Mouse (Mus musculus) spleen, postnatal 4 days (tissue): ENCODE data around the gene Atp10b.

Experiments
- DNase-seq, 2 experiments: peaks; one replicate each; pipeline ENCODE4 v3.0.0; 2022; ENCODE audit warnings: low spot score in 2 of 2

The Atp10b gene

GRCm38 (mm10) chr11:43199358-43199757 lies 49.7 kb downstream of the Atp10b start:
- no peak for DNase-seq

GRCm38 (mm10) chr11:43200089-43200488 lies 50.4 kb downstream of the Atp10b start:
- DNase-seq = no peak

GRCm38 (mm10) chr11:43203580-43203979 lies 53.9 kb downstream of the Atp10b start:
- DNase-seq = no peak

DNA sequence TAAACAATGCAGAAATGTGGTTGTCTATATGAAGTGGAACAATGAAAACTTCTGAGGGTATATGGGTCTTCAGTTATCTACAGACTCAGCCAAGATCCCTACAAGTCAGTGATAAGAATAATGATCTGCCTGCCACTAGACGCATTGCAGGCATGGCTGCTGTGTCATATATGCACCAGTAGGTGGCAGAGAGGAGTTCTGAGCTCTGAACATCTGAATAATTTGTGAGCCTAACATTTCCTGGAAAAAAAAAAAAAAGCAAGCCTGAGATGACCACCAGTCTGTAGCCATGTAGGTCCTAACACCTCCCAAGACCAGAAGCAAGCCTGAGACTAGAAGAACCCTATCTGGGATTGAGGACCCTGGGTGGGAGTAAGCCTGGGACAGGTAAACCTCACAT lies 63.5 kb downstream of the Atp10b start:
- no peak for DNase-seq

GRCm38 (mm10) chr11:43213740-43214139 lies 64.1 kb downstream of the Atp10b start:
- DNase-seq = no peak

- DNase-seq = no peak
Observed at GRCm38 (mm10) chr11:43217021-43217420, 67.3 kb downstream of the Atp10b start.

- no peak for DNase-seq
Observed at GRCm38 (mm10) chr11:43230231-43230630, 80.6 kb downstream of the Atp10b start.

GRCm38 (mm10) chr11:43232073-43232472 lies 82.4 kb downstream of the Atp10b start:
- DNase-seq = no peak

GRCm38 (mm10) chr11:43236360-43237039 lies 86.8 kb downstream of the Atp10b start:
- DNase-seq = no peak

DNA sequence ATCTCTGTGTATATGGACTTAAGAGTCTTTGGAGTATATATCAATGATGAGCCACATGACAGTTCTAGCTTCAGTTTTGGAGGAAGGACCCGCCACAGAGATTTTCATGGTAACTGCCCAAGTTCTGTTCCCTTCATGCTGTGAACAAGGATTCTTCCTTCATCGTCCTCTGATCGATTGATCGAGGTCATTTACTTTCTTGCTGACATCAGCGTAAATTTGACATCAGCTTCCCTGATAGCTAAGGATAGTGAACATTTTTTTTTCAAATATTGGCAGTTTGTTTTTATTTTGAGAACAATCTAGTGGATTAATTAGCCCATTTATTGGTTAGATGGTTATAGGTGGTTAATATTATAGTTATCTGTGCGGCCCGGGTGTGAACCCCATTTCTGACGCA lies 90.1 kb downstream of the Atp10b start:
- DNase-seq = no peak

- DNase-seq = no peak
Observed at GRCm38 (mm10) chr11:43253034-43253433, 103.4 kb downstream of the Atp10b start.

DNA sequence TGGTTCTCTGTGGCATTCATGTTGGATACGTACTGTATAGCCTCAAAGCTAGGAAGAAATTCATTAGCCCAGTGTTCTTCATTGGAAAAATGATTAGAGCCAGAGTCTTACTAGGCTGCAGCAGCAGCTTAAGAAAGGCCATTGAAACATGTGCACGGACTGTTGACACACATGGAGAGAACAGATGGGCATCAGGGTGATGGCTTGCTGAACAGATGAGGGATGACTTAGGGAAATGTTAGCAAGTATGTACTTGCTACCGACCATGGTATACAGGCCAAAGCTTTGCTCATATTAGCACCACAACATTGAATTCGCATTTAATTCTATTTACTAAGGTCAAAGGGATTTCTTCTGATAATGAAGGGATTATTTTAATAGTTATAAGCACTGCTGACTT lies 105.6 kb downstream of the Atp10b start:
- DNase-seq = no peak

- no peak for DNase-seq
Observed at GRCm38 (mm10) chr11:43257291-43257690, 107.6 kb downstream of the Atp10b start.

- no peak for DNase-seq
Observed at GRCm38 (mm10) chr11:43257781-43258180, 108.1 kb downstream of the Atp10b start.

- peak; percentile 12 to 59 for DNase-seq
Observed at GRCm38 (mm10) chr11:43263548-43264218, 114.0 kb downstream of the Atp10b start.

DNA sequence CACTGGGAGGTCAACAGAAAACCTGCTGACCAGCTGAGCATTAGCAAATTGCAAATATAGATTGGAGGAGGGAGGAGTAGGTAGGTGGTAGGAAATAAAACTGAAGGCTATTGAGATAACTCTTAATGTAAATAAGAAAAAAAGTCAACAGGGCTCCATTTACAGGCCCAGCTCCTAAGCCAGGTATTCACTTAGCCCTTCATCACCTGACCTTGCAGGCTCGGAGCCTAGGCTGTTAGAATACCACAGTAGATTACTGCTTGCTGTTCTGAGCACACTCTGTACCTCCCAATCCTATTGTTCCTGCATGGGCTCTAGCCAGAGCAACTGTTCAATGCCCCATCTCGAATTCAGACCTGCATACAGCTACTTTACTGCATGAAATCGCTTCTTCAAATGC lies 117.8 kb downstream of the Atp10b start:
- no peak for DNase-seq

DNA sequence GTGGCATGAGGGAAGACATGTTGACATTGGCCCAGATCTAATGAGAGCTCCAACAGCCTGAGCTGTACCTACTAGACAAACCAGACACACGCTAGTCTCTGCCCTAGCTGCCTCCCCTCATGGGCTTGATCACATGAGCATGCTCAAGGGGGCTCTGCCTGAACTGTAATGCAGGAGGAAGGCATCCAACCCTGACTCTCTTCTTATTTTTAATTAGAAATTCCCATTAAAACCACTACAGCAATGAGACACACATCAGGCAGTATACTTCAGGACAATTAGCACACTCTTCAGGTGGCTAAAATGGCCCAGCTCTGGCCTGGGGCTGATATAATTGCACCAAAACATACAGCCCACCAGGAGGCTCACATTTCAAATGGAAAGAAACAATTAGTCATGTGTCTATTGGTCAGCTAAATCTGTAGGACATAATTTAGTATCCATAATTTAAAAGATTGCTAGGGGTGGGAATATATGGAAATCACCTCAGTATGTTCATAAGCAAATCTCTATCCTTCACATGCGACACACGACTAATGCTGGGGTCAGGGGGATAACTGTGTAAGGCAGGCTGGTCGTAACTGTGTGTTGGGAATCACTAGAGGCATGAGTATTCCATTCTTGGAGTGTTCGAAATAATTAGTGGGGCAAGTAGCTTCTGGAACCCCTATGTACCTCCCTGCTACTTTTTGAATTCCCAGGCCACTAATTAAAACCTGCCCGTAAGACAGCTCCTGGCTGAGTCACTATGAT lies 120.0 kb downstream of the Atp10b start:
- DNase-seq = no peak

- no peak for DNase-seq
Observed at GRCm38 (mm10) chr11:43270256-43270806, 120.7 kb downstream of the Atp10b start.

GRCm38 (mm10) chr11:43273896-43274295 lies 124.2 kb downstream of the Atp10b start:
- no peak for DNase-seq

GRCm38 (mm10) chr11:43297584-43297983 lies 147.9 kb downstream of the Atp10b start:
- no peak for DNase-seq

GRCm38 (mm10) chr11:43311000-43311399 lies 161.3 kb downstream of the Atp10b start:
- no peak for DNase-seq
